ENCODE assay signal across 9 mouse cellular contexts in genomic region chr14:41035146-41035798, GRCm38 (mm10). TPM values are rescaled to one million over a fixed set of nuclear protein-coding genes. Genes with fewer than 3 reads are reported as not detected.
DNase-seq lines count a peak whose midpoint lies in the region; ATAC-seq lines count a peak whose summit lies in the region.
"Had no signal": no experiment of that assay in that cellular context is flagged by ENCODE, and none has a peak within 500 bp of the region (broad histone marks: within the 10 kb centered on the region; RNA-seq: fewer than 3 reads in every experiment).

No protein-coding gene starts in this region.

- no peaks in the 10 kb centered on the region for H3K36me3 ChIP-seq in forebrain, embryonic 12.5 days (replicated peaks)
- H3K36me3 ChIP-seq in midbrain, embryonic 13.5 days = no peaks in the 10 kb centered on the region
- H3K36me3 ChIP-seq: embryonic facial prominence, embryonic 15.5 days had no signal

- no peak overlapping the region for H3K4me2 ChIP-seq in forebrain, embryonic 12.5 days
- H3K4me2 ChIP-seq in midbrain, embryonic 13.5 days (replicated peaks) = no peak overlapping the region
- H3K4me2 ChIP-seq: embryonic facial prominence, embryonic 15.5 days had no signal

- peak; percentile 67 to 73 for DNase-seq in left cerebral cortex, adult 18-20 months (ENCODE audit: low spot score in 2 of 2)
- no peak for DNase-seq in left cerebral cortex, adult 11 months (ENCODE audit: low spot score)
- peak; percentile 66 for DNase-seq in c-Kit-positive CD71-positive TER-119-negative erythroid progenitor cells, embryonic 14.5 days (ENCODE audit: low read depth)
- peak; percentile 55 for DNase-seq in left cerebral cortex, postnatal 4 days
- peak; percentile 53 to 74 for DNase-seq in spleen, postnatal 10 days (ENCODE audit: low spot score in 2 of 2)

- no peak overlapping the region for H3K4me3 ChIP-seq in forebrain, embryonic 12.5 days (replicated peaks)
- no peak overlapping the region for H3K4me3 ChIP-seq in midbrain, embryonic 13.5 days (replicated peaks)
- H3K4me3 ChIP-seq: embryonic facial prominence, embryonic 15.5 days had no signal

- 32% methylated on average over 6 of the region's 6 CpGs for WGBS in forebrain, embryonic 12.5 days
- WGBS in midbrain, embryonic 13.5 days = 38% methylated on average over 6 of the region's 6 CpGs

- H3K4me1 ChIP-seq in forebrain, embryonic 12.5 days = no peaks in the 10 kb centered on the region
- no peaks in the 10 kb centered on the region for H3K4me1 ChIP-seq in midbrain, embryonic 13.5 days (replicated peaks)
- H3K4me1 ChIP-seq: embryonic facial prominence, embryonic 15.5 days had no signal

- peaks cover 3% of the 10 kb centered on the region; the same call in 1 of the 2 replicates for H3K27me3 ChIP-seq in forebrain, embryonic 12.5 days
- 0 out of 2 replicates have a peak, but pooled peaks cover 3% of the 10 kb centered on the region for H3K27me3 ChIP-seq in midbrain, embryonic 13.5 days
- H3K27me3 ChIP-seq: embryonic facial prominence, embryonic 15.5 days had no signal

- H3K27ac ChIP-seq in forebrain, embryonic 12.5 days = no peak overlapping the region
- H3K27ac ChIP-seq in midbrain, embryonic 13.5 days = no peak overlapping the region
- H3K27ac ChIP-seq: embryonic facial prominence, embryonic 15.5 days had no signal

- peak; percentile 50; the same call in 1 of the 2 replicates for ATAC-seq in forebrain, embryonic 12.5 days (ENCODE audit: low FRiP score)
- ATAC-seq in inflammation-experienced regulatory T-cells, adult 6 months = peak; percentile 77
- ATAC-seq in midbrain, embryonic 13.5 days = peak; percentile 71

- intact Hi-C loops in left cerebral cortex, postnatal 4 days (cut with DNase I) = no loop called here

- H3K9ac ChIP-seq in forebrain, embryonic 12.5 days = no peak overlapping the region
- no peak overlapping the region for H3K9ac ChIP-seq in midbrain, embryonic 13.5 days (replicated peaks)
- H3K9ac ChIP-seq: embryonic facial prominence, embryonic 15.5 days had no signal

- H3K9me3 ChIP-seq in forebrain, embryonic 12.5 days = no peaks in the 10 kb centered on the region
- H3K9me3 ChIP-seq in midbrain, embryonic 13.5 days = no peaks in the 10 kb centered on the region
- H3K9me3 ChIP-seq: embryonic facial prominence, embryonic 15.5 days had no signal

RNA-seq across cellular contexts. Expression of gene Fam213a, which starts 21.7 kb away (rescaled TPM):
- 100 to 1,000 TPM; 128 to 132 TPM for total RNA-seq in left cerebral cortex, adult 18-20 months (2021)
- polyA plus RNA-seq in forebrain, embryonic 12.5 days (2016; fragmentation: Nextera tagmentation; extraction: Ambion mirVana) = 50.5 and 54.0 TPM in 2 replicates
- polyA plus RNA-seq in inflammation-experienced regulatory T-cells, adult 6 months (2017; shearing (Covaris generic)) = 1 to 10 TPM; 8.0 to 9.7 (median 8.3) TPM
- total RNA-seq in left cerebral cortex, postnatal 4 days (2021) = 100 to 1,000 TPM in 1 of 2 experiments, 10 to 100 TPM in 1; 88.0 to 105 TPM
- 66.9 and 67.2 TPM in 2 replicates for polyA plus RNA-seq in midbrain, embryonic 13.5 days (2015; fragmentation: Nextera tagmentation; extraction: Ambion mirVana)

RNA-seq across cellular contexts. Expression of gene Dydc2, which starts 33.7 kb away (rescaled TPM):
- 1 to 10 TPM in 1 of 2 experiments, under 1 TPM in 1; 0.73 to 1.4 TPM for total RNA-seq in left cerebral cortex, adult 18-20 months (2021)
- not detected in 2 replicates for polyA plus RNA-seq in forebrain, embryonic 12.5 days (2016; fragmentation: Nextera tagmentation; extraction: Ambion mirVana)
- not detected for polyA plus RNA-seq in inflammation-experienced regulatory T-cells, adult 6 months (2017; shearing (Covaris generic))
- total RNA-seq in left cerebral cortex, postnatal 4 days (2021) = 1 to 10 TPM in 1 of 2 experiments, under 1 TPM in 1; 0.60 to 1.1 TPM
- 0.40 TPM in 1 of 2 replicates, not detected in the other for polyA plus RNA-seq in midbrain, embryonic 13.5 days (2015; fragmentation: Nextera tagmentation; extraction: Ambion mirVana)

RNA-seq across cellular contexts. Expression of gene Dydc1, which starts 37.4 kb away (rescaled TPM):
- total RNA-seq in left cerebral cortex, adult 18-20 months (2021) = not detected
- polyA plus RNA-seq in forebrain, embryonic 12.5 days (2016; fragmentation: Nextera tagmentation; extraction: Ambion mirVana) = not detected in 2 replicates
- not detected for polyA plus RNA-seq in inflammation-experienced regulatory T-cells, adult 6 months (2017; shearing (Covaris generic))
- not detected for total RNA-seq in left cerebral cortex, postnatal 4 days (2021)
- not detected in 2 replicates for polyA plus RNA-seq in midbrain, embryonic 13.5 days (2015; fragmentation: Nextera tagmentation; extraction: Ambion mirVana)
